Mouse (Mus musculus) E14TG2a.4 (cell line): ENCODE data around the gene Gm20388.

Experiments used
- CTCF ChIP-seq: conservative IDR thresholded peaks from 2 replicates; pipeline ENCODE4 v1.5.1; 2014; ENCODE audit warnings: low read length
- NANOG ChIP-seq: IDR thresholded peaks from 2 replicates; pipeline ENCODE4 v1.6.1; 2014; ENCODE audit warnings: borderline replicate concordance, low read length, mixed read lengths

DNA sequence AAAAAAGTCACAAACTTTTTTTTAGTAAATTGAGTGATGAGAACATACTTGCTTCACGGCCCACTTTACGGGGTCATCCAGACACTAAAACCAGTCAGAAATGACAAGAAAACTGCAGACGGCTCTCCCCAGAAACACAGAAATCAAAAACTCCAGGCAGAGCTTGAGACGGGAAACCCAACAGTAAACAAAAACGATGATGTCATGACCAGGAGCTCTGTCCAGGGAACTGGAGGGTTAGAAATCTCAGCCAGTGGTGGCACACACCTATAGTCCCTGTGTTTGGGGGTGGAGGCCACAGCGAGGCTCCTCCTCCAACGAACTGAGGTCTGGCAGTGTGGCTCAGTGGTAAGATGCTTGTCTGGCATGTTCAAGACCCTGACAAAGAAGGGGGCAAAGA lies 1291.0 kb downstream of the Gm20388 start:
- no peak for TF ChIP-seq CTCF
- no peak for TF ChIP-seq NANOG
